Mouse (Mus musculus): ENCODE measurements at regions not wholly inside any gene's neighbourhood (a gene's known extent, or its start where the extent isn't known, plus 50 kb on each side); places are given as distances from the start of the nearest gene placed in this dataset.

DNA sequence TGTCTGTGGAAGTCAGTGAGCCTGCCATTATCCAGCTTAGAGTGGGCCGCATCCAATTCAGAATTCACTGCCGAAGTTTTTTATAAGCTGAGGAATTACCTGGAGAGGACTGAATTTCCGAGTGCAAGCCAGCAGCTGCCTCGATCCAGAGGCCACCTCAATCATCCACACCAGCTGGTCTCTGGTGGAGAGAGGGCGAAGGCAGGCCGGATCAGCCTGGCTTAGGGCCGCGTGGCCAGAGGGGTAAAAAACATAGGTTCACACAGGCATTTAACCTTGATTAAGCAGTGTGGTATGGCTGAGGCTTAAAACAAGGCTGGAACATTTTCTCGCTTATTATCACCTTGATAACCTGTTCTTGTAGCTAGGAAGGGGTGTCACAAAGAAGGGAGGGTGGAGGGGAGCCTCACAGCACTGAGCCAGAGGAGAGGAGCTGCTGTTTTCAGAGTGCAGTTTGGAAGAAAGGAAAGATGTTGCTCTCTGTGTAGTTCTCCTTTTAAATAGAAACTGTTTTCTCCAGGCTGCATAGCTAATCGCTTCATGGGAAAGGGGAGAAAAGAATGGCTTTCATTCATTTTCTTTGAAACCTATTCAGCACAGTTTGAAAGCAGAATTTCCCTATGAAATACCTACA is 135.1 kb upstream of the Noct start:
- DNase-seq (ENCODE audit: low spot score in 2 of 2) = no peak

DNA sequence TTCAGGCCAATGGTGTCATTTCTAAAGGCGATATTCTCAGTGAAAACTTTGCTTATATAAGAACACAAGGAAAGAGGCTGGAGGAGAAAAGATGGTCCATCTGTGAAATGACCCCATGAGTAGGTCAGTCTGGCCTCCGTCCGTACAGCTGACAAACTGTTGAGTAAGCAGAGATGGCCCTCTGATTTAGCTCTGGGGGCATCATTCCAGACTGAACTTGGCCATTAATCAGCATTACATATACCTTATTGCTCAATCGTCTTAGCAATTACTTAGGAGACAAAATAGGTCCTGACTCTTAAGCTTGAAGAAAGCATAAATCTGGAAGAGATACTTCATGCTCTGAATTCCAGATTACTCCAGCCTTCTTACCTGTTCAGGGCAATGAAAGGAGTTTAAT is 132.8 kb upstream of the Noct start:
- no peak for DNase-seq (ENCODE audit: low spot score in 2 of 2)

DNA sequence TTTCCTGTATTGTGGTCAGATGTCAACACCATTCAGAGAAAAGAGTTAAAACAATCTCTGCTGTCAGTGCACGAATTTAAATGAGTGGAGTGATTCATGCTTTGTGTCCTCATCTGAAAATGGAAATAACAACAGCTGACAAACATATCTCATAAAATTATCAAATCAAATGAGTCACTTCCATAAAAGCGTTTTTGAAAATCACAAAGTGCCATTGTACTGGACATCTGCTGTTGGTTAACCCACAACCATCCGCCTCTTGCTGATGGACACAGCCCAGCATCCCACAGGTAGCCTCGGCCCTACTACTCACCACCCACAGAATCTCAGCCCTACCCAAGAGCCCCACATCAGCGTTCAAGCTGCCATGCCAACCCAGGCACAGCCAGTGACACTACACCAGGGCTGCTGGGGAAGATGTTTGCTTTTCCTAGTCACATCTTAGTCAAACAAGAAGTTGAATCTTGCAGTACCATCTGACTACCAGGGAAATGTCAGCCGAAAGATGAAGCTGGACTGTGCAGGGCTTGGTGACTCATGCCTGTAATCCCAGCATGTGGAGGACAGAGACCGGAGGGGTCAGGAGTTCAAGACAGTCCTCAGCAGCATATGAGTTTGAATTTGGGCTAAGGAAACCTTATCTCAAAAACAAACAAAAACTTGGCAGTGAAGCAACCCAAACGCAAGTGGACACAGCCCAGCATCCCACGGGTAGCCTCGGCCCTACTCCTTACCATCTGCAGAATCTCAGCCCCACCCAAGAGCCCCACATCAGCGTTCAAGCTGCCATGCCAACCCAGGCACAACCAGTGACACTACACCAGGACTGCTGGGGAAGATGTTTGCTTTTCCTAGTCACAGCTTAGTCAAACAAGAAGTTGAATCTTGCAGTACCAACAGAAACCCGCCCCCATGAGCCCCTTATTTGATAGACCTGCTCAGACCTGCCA is 131.9 kb upstream of the Noct start:
- DNase-seq (ENCODE audit: low spot score in 2 of 2) = no peak

DNA sequence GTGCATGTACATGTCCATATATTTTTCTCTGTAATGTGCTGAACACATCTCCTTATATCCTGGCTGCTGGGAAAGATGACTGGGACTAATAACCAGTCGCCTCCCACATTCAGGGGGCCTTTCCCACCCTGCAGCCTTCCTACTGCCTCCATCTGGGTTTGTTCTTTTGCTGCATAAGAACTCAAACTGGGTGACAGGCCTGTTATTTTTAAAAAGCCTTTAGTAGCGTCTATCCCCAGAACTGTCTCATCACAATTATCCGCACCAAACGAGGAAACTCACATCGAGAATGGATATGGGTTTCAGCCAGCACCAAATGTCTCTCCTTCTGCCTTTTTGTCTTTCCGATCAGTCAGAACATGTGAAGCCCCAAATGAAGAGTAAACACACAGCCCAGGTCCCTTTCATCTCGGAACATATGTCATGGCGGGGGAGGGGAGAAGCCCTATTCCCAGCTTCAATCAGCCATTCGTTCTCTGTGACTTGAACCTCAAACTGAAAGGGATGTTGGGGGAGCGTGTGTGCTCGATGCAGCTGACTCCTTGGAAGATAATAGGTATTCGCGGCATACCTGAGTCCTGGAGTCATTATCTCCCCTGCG is 128.3 kb upstream of the Noct start:
- DNase-seq (ENCODE audit: low spot score in 2 of 2) = no peak

DNA sequence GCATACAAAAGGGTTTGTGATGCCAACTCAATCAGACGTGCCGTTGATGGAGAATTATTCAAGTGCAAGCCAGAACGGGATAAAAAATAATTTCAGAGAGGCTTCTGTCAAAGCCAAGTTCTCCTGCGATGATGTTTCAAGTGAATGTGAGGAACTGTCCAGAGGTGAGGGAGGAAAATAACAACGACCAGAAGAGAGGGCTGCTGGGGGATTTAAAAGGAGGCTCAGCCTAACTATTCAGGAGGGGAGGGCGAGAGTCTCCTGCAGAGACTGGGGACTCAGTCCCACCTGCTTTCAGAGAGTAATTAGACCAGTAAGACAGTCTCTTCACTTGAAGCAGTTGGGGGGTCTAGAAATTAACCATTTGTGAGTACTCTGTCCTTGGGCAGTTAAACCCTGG is 127.7 kb upstream of the Noct start:
- DNase-seq (ENCODE audit: low spot score in 2 of 2) = no peak

DNA sequence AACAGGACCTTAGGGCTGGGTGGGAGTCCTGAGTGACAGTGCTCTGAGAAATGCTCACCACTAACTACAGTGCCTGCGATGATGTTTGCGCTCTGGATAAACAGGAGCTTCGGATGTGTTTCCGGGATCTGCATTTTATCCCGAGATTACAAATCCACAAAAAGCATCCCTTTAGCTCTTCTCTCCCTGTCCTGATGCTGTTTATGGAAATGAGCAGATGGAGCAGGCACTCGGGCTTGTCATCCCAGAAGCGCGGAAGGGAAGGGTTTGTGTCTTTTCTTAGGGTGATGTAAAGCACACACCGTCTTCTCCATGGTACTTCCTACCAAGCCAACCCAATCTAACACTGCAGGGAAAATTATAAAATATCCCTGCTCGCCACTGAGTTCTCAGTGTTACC is 126.9 kb upstream of the Noct start:
- DNase-seq (ENCODE audit: low spot score in 2 of 2) = no peak

DNA sequence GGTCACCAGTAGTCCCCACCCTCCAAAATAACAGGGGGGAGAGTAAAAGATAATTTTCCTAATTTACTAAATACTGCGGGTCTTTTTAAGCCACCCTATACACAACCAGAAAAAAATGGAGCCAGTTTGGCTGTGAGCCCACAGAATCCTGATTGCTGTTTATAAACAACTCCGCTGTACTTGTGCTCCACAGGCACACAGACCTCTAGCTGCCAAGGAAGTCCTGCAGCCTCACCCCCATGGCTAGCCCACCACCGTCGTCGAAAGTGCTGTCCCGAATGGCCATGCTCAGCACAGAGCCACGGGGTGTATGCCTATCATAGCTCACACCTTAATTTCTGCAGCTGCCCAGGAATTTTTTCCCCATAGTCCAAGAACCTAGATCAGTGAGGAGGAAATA is 124.3 kb upstream of the Noct start:
- no peak for DNase-seq (ENCODE audit: low spot score in 2 of 2)

DNA sequence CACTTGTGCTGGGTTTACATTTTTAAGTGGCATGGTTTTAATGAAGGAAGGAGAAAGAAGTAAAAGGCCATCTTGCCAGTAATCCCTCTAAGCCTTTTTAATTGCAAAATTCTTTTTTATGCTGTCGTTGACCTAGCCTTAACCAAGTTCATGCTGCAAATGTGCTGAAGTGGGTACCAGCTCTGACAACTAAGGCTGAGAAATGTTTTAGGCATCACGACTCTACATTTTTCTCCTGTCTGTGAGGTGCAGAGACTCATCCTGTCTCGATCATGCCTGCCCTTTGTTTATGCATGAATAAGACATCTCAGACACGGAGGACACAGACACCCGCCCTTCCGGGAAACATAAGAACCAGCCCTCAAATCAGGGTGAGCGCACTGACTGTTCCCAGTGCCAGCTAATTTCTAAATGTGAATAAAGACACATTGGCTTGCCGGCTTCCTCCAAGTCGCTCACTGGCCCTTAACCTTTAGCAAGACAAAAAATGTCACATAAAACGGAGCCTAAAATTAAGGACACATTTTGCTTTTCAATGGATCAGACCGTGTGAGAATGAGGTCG is 115.5 kb upstream of the Noct start:
- no peak for DNase-seq (ENCODE audit: low spot score in 2 of 2)

DNA sequence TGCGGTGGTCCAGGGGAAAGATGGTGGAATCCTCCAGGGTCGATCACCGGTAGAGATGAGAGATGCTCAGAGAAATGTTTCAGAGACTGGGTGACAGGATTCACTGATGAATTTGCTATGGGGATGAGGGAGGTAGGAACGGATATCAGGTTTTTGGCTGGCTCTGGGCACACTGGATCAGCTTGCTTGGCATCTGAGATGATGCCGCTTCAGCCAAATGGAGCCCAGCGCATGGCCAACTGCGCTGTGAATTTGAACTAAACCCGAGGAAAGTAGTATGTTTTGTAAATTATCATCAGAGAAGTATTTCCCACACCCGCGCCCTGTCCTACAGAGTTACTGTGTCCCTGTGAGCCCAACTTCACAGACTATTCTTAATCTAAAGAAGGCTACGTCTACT is 113.0 kb upstream of the Noct start:
- DNase-seq (ENCODE audit: low spot score in 2 of 2) = no peak

DNA sequence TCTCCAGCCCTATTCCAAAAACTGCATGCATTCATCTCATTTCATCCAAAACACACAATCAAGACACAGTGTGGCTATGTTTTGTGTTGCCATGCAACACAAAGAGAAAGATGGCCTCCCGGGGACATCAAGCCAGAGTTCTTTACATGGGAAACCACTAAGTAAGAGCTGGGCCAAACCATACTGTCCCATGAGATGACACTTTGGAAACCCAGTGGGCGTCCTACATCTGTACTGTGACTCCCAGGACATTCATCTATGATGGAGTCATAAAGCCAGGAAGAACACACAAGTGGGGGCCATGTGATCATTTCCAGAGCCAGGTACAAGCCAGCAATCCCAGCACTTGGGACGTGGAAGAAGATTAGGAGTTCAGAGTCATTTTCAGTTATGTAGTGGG is 111.9 kb upstream of the Noct start:
- DNase-seq (ENCODE audit: low spot score in 2 of 2) = no peak

DNA sequence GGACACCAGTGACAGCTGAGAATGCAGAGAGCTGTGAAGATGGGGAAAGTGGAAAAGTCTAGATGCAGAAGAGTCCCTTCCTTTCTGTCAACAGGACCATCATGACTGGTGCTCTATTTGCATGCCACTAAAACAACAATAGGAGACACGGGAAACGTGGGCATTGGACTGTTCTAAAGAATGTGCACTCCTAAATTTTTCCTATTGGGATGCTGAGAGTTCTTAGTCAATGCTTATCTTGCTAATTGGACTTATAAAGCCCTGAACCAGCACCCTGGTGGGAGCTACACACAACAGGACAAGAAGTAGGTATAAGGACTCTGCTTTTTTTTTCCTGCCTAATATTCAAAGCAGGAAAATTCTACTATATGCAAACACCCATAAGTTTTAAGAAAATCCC is 108.3 kb upstream of the Noct start:
- DNase-seq (ENCODE audit: low spot score in 2 of 2) = no peak

DNA sequence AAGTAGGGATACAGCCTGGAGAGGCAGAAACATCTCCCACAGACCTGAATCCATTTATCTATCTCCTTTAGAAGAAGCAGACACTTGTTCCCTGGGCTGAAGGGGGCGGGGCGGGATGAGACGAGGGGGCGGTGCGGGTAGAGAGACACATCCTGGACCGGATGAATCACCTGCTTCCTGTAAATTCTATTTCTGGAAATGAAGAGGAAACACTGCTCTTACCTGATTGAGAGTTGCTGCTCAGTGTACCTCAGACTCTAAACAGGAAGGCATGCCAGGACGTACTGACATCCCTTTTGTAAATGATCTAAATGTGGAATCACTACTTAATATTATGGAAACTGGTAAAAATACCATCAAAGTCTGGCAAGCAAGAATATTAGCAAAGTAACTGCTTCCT is 105.5 kb upstream of the Noct start:
- DNase-seq (ENCODE audit: low spot score in 2 of 2) = no peak

DNA sequence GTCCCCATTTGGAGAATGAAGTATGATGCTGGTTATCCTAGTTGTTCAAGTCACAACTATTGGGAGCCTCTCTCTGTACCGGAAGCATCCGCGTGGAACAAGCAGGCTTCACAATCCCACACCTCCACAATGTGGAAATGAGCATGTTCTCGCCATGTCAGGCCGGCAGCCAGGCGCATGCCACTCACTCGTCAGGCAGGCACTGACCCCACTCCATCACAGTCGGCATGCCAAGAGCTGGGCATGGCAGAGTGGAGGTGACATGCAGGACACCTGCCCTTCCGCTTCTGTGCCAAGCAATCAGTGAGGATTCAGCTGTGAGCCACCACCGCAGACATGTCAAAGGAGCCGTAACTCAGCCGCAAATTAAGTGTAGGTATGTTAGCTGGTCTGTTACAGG is 103.7 kb upstream of the Noct start:
- DNase-seq (ENCODE audit: low spot score in 2 of 2) = no peak

DNA sequence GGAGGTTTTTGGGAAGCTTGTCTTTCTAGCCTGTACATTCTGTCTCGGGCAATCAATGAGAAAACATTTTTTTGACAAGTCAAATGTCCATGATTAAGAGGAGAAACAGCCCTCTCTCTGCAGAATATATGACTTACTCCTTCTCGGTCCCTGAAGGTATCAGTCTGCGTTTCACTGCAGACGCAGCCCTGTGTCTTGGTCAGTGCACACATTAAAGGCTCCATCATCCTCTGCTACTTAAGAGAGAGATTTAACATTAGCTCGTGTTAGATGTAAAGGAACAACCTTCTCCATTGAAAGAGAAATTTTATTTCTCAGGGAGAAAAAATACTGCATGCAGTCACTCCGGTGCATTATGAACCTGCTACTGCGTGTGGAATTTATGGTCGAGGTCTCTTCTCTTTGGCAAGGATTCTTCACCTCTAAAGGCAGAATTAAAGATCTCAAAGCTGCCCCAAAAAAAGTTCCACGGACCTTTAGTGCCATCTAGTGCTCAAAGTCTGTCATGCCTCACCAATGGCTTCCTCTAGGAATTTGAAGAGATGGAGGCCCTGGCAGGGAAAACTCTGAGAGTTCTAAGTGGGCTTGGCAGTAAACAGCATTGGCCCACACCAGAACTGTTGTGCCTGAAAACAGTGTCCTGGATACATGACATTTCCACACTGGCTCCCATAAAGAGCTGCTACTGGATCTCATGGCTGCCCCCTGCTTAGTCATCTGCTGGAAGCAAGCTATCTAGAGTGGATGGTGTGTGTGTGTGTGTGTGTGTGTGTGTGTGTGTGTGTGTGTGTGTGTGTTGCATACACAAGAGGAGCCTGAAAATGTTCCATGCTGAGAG is 102.3 kb upstream of the Noct start:
- peak; percentile 60 to 70 for DNase-seq (ENCODE audit: low spot score in 2 of 2)

DNA sequence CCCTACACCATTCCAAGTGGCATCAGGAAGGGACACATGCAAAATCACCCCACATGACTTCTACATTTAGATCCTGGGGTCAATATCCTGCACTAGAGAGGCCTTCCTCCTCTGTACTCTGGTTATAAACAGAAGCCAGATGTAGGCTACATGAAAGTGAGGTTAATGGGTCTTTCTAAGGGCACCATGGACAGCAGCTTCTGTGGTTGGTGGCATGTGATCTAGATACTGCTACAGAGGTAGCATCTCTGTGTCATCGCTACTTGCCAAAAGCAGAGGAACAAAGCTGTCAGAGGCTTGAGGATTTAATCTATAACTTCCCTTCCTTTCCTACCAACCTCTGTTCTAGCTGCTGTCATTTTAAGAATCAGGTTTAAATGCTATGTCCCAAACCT is 101.7 kb upstream of the Noct start:
- no peak for DNase-seq (ENCODE audit: low spot score in 2 of 2)

DNA sequence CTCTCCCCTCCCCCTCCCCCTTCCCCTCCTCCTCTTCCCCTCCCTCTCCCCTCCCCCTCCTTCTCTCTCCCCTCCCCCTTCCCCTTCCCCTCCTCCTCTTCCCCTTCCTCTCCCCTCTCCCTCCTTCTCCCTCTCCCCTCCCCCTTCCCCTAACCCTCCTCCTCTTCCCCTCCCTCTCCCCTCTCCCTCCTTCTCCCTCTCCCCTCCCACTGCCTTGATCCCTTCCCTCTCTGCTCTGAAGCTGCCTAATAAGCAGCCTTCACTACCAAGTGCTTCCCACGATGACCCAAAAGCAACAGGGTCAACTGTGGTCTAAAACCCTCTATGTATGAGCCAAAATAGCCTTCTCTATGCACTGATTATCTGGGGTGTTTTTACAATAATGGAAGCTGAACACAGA is 96.4 kb upstream of the Noct start:
- DNase-seq (ENCODE audit: low spot score in 2 of 2) = no peak

DNA sequence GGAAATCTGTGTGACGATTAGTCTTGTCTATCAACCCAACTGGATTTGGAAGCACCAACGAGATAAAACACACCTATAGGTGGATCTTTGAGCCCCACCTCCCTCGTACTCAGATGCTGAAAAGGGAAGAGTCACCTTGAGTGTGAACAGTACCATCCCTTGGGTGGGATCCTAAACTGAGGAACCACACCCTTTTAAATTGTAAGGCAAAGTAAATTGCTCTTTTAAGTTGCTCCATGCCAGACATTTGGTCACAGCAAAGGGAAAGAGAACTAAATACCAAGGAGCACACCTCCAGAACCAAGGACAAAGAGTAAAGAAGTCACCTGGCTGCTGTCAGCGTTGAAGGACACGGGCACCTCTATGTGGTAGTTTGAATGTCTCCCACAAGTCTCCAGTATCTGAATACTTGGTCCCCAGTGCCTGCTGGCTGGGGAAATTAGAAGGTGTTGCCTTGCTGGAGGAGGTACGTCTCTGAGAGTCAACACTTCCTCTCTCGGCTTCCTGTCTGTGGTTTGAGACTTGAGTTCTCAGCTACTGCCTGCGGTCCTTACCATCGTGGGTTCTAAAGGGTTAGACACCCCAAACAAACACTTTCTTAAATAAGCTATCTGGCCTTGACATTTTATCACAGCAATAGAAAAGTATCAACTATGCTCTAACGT is 95.6 kb upstream of the Noct start:
- DNase-seq (ENCODE audit: low spot score in 2 of 2) = no peak

DNA sequence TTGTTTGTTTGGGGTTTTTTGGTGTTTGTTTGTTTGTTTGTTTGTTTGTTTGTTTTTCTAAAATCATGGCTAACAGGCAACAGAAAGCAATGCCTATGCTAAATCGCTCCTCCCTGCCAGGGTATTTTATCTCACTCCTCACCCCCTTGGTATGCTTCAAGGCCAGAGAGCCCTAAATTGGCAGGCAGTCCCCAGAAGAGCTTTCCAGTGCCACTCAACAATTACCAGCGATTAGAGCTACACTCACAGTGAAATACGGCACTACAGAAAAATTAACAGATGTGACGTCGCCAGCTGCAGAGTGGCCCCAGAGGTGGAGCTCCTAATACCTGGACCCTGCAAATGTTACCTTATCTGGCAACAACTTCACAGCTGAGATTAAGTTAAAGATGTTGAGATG is 93.5 kb upstream of the Noct start:
- DNase-seq (ENCODE audit: low spot score in 2 of 2) = no peak

DNA sequence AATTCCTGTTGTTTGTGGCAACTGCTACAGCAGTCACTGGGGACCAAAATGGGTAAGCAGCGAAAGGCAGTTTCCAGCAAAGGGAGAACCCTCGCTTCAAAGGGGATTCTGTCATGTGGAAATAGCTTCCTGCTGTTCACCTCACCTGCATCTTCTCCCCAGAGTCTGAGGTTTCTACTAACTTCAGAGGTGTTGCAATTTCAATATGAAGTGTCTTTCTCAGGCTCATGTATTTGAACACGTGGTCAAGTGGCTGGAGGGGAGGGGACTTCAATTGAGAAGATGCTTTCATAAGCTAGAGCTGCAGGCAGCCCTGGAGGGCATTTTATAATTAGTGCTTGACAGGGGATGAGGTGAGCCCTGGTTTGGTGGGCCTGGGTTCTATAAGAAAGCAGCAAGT is 92.9 kb upstream of the Noct start:
- DNase-seq (ENCODE audit: low spot score in 2 of 2) = no peak

DNA sequence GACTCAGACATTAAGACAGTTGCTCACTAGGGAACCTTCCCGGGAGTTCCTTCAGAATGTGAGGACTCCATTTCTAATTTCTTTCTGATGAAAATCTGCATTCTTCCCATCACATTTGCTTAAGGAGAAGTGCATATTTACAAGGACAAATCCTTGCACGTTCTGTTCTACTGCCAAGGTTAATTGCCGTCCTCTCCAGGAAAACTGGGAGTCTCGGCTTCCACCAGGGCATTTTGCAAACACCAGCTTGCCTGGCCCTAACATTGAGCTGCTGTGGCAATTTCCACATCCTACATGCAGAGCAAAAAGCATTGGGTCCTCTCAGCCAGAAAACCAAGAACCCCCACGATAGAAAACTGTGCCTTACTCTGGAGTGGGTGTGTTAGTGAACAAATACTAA is 91.5 kb upstream of the Noct start:
- DNase-seq (ENCODE audit: low spot score in 2 of 2) = no peak

DNA sequence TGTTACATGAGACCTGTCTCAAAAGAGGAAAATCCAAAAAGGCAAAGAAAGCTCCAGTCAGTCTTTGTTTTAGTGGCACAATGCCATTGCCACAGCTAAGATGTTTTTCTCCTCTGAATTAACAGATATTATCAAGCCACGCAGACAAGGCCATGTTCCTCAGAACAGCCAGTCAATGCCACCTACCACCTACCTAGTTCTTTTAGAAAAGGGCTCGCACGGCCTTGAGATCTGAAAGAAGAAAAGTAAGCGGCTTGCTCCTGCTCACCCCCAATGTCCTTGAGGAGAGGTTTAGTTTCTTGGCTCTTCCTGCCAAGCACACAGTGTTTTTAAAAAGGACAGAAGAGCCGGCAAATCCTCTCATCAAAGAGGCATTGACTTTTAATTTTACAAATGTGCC is 88.7 kb upstream of the Noct start:
- DNase-seq (ENCODE audit: low spot score in 2 of 2) = no peak
